13 mouse cellular contexts compared by ENCODE assay signal in genomic region chr10:59537579-59537978, GRCm38 (mm10).
DNase-seq lines count a peak whose midpoint lies in the region; ATAC-seq and TF ChIP-seq lines count a peak whose summit lies in the region.
"Had no signal": no experiment of that assay in that cellular context is flagged by ENCODE, and none has a peak within 500 bp of the region (broad histone marks: within the 10 kb centered on the region; RNA-seq: fewer than 3 reads in every experiment).

No protein-coding gene starts in this region.

- no peak overlapping the region for H3K27ac ChIP-seq in stomach, embryonic 16.5 days (ENCODE audit: low read length)
- H3K27ac ChIP-seq: heart, embryonic 15.5 days; midbrain, embryonic 10.5 days had no signal

- H3K4me1 ChIP-seq in lung, adult 2 months (ENCODE audit: control insufficient read depth, insufficient read depth, low read length): peaks cover 10% of the 10 kb centered on the region
- H3K4me1 ChIP-seq in stomach, embryonic 16.5 days (ENCODE audit: control insufficient read depth, insufficient read depth, low read length): peaks cover 17% of the 10 kb centered on the region

- peak; percentile 34 for DNase-seq in gastrocnemius, postnatal 14 days
- no peak for DNase-seq in gastrocnemius, adult 8-10 months (ENCODE audit: low spot score in 2 of 2)
- DNase-seq in lung, postnatal 36 days: peak; percentile 25
- DNase-seq in lung, adult 2 months: no peak
- peak; percentile 41 for DNase-seq in ZHBTc4 (ENCODE audit: low read depth, low spot score)
- DNase-seq in retina, embryonic 14.5 days (ENCODE audit: low spot score): no peak
- DNase-seq in gastrocnemius, postnatal 36 days: no peak
- DNase-seq: cerebellum, adult 2 months; left cerebral cortex, postnatal 4 days had no signal

- H3K9me3 ChIP-seq in stomach, embryonic 16.5 days (replicated peaks; ENCODE audit: control insufficient read depth, low read length): no peaks in the 10 kb centered on the region
- H3K9me3 ChIP-seq: heart, embryonic 15.5 days; midbrain, embryonic 10.5 days had no signal

- 43% methylated on average over 6 of the region's 6 CpGs for WGBS in lung, adult 2 months
- 38% methylated on average over 6 of the region's 6 CpGs for WGBS in stomach, embryonic 16.5 days

- H3K27me3 ChIP-seq in stomach, embryonic 16.5 days (ENCODE audit: control insufficient read depth, insufficient read depth, low read length): no peaks in the 10 kb centered on the region
- H3K27me3 ChIP-seq: heart, embryonic 15.5 days had no signal

- H3K36me3 ChIP-seq in stomach, embryonic 16.5 days (ENCODE audit: control insufficient read depth, insufficient read depth, low read length): no peaks in the 10 kb centered on the region
- H3K36me3 ChIP-seq: heart, embryonic 15.5 days; midbrain, embryonic 10.5 days had no signal

- intact Hi-C loops in gastrocnemius, postnatal 14 days (cut with DNase I; ENCODE audit: low total_unique reads): no loop called here
- intact Hi-C loops in gastrocnemius, postnatal 36 days (cut with DNase I): no loop called here

- H3K9ac ChIP-seq in stomach, embryonic 16.5 days (ENCODE audit: low read length): no peak overlapping the region
- H3K9ac ChIP-seq: heart, embryonic 15.5 days had no signal

- no peak for TF ChIP-seq POLR2A in lung, adult 2 months (IDR thresholded peaks at IDR 0.05; ENCODE audit: borderline replicate concordance, extremely low read depth, low read depth, low read length)

- H3K4me2 ChIP-seq in stomach, embryonic 16.5 days (ENCODE audit: low read depth, low read length): no peak overlapping the region
- H3K4me2 ChIP-seq: heart, embryonic 15.5 days had no signal

- peak; percentile 61; the same call in 1 of the 2 replicates for ATAC-seq in stomach, embryonic 16.5 days (ENCODE audit: insufficient read depth, low FRiP score)
- ATAC-seq: CD4-positive, CD25-positive, alpha-beta regulatory T cell, adult 4 months had no signal

- no peak overlapping the region for H3K4me3 ChIP-seq in lung, adult 2 months (replicated peaks; ENCODE audit: extremely low read depth, low read depth, low read length)
- no peak overlapping the region for H3K4me3 ChIP-seq in stomach, embryonic 16.5 days (replicated peaks; ENCODE audit: low read length)
- H3K4me3 ChIP-seq: heart, embryonic 15.5 days; midbrain, embryonic 10.5 days had no signal

- no peak for TF ChIP-seq CTCF in lung, adult 2 months (IDR thresholded peaks at IDR 0.05; ENCODE audit: insufficient read depth, low read length)

Comparison
In these comparisons a context has a peak if more than half of its experiments do, and no peak if none do; other contexts are left out.
1. DNase-seq: peak in gastrocnemius, postnatal 14 days (single experiment), lung, postnatal 36 days (single experiment) and ZHBTc4 (single experiment); none in gastrocnemius, adult 8-10 months (0 of 2), lung, adult 2 months (single experiment), retina, embryonic 14.5 days (single experiment) and gastrocnemius, postnatal 36 days (0 of 2).